Mouse (Mus musculus) stomach, postnatal 0 days (tissue): ENCODE data around the gene Pik3r2.

Source experiments
- CTCF ChIP-seq: IDR thresholded peaks from 2 replicates; pipeline ENCODE4 v1.5.1; 2016; ENCODE audit warnings: antibody characterized with exemption, low read depth, mild to moderate bottlenecking, moderate library complexity
- EP300 ChIP-seq: optimal IDR thresholded peaks from 2 replicates; pipeline ENCODE3; 2016; ENCODE audit warnings: antibody characterized with exemption

DNA sequence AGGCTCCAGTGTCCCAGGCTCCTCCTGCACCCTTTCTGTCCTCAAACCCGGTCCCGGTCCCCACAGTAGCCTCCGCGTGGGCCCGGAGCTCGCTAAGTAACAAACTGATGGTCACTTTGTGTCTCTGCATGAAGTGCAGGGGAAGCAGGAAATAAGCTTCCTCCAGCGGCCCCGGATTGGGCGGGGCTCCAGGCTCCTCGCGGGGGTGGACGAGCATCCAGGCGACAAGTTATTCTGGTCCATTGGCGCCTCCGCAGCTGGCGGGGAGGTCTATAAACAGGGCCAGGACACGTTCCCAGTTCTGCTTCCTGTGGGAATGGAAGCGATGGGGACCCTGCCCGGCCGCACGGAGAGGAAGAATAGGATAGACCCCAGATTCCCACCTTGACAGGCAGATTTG, 23.4 kb downstream of the Pik3r2 start:
- TF ChIP-seq CTCF (no peak; the same call in 1 of the 2 replicates), EP300 (no peak)
